Mouse (Mus musculus) erythroblast, embryonic 14.5 days (primary cell): Measurements from ENCODE around the gene AC124502.3.

Experiments used
- GATA1 ChIP-seq: IDR thresholded peaks from 2 replicates; pipeline ENCODE4 v1.6.1; 2012; ENCODE audit warnings: low read length, inconsistent platforms, mixed read lengths
- TAL1 ChIP-seq: IDR thresholded peaks from 3 replicates; pipeline ENCODE4 v1.6.1; 2012; ENCODE audit warnings: low read length, inconsistent platforms, mixed read lengths

DNA sequence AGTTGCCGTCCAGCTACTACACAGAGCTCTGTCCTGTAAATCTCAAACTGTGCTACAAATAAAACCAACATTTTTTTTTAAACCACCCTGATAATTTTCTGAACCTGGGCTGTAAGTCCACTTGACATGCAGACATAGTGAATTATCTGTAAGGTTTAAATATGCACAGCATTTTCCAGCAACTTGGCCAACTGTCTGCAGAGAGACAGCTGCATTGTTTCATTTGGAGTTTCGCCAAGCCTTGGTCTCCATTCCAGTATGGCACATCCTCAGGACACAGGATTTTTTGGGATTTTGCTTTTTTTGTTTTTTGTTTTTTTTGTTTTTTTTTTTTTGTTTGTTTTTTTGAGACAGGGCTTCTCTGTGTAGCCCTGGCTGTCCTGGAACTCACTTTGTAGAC is 17.3 kb upstream of the AC124502.3 start:
- TF ChIP-seq TAL1 (no peak), GATA1 (no peak)
